Mouse (Mus musculus) activated CD4-positive, CD25-positive, alpha-beta regulatory T cell, adult 4 months (primary cell): ENCODE measurements around the gene Thsd7a. TPM values are rescaled to one million over a fixed set of nuclear protein-coding genes. Genes with fewer than 3 reads are reported as not detected.

ENCODE experiments used
- ATAC-seq: one replicate; pipeline ENCODE4 v1.8.0; 2017
- polyA plus RNA-seq, 2 experiments: library from polyadenylated mRNA; unstranded; fragments of 100-300 nt; shearing (Covaris generic); gene quantifications; one replicate each; pipeline ENCODE4 v1.2.1; 2017

Thsd7a gene
- polyA plus RNA-seq, 2 experiments from 2014 or later = not detected

GRCm38 (mm10) chr6:12381136-12381778 lies 368.0 kb downstream of the Thsd7a start:
- no peak for ATAC-seq

GRCm38 (mm10) chr6:12380717-12381116 lies 368.5 kb downstream of the Thsd7a start:
- ATAC-seq = no peak

- ATAC-seq = no peak
Observed at GRCm38 (mm10) chr6:12358737-12359136, 390.5 kb downstream of the Thsd7a start.

- ATAC-seq = no peak
Observed at GRCm38 (mm10) chr6:12353573-12353972, 395.6 kb downstream of the Thsd7a start.

- ATAC-seq = no peak
Observed at GRCm38 (mm10) chr6:12352165-12352719, 397.0 kb downstream of the Thsd7a start.

GRCm38 (mm10) chr6:12350753-12351152 lies 398.5 kb downstream of the Thsd7a start:
- no peak for ATAC-seq

GRCm38 (mm10) chr6:12349105-12349759 lies 400.0 kb downstream of the Thsd7a start:
- ATAC-seq = no peak

- ATAC-seq = no peak
Observed at GRCm38 (mm10) chr6:12348667-12349066, 400.5 kb downstream of the Thsd7a start.

GRCm38 (mm10) chr6:12336590-12337584 lies 412.3 kb downstream of the Thsd7a start:
- no peak for ATAC-seq

GRCm38 (mm10) chr6:12315070-12315909 lies 433.9 kb downstream of the Thsd7a start:
- peak; percentile 60 for ATAC-seq

GRCm38 (mm10) chr6:12307502-12307901 lies 441.7 kb downstream of the Thsd7a start:
- no peak for ATAC-seq

- ATAC-seq = no peak
Observed at GRCm38 (mm10) chr6:12262641-12263400, 486.4 kb downstream of the Thsd7a start.
